In the genomic region with DNA sequence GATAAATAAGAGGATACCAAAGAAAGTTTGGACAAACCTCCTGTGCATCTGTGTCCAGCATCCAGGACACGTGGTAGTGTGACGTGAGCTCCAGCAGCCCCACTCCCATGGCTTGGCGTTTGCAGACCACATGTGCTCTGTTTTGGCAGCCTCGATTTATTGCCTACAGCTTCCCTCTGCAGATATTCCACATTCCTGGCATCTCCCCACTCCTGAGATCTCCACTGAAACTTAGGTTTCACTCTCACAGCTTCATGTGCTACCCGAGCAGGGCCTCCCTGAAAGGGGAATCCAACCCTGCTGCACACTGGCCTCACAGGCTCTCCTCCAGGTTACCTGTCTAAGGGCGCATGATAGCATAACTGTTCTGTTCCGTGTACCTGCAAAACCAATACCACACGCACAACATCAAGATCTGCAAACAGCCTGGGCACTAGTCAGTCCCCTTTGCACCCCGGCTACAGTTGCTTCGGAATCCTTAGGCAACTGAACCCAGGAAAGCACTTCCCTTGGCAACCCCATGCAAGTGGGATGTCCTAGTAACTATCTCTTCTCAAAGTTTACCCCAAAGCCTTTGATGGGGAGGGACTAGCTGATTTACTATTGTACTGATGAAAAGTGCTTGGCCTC, we compare ENCODE assay signal across 16 mouse cellular contexts. TPM values are rescaled to one million over a fixed set of nuclear protein-coding genes. Genes with fewer than 3 reads are reported as not detected.
DNase-seq lines count a peak whose midpoint lies in the region; ATAC-seq and TF ChIP-seq lines count a peak whose summit lies in the region.
"Had no signal": no experiment of that assay in that cellular context is flagged by ENCODE, and none has a peak within 500 bp of the region (broad histone marks: within the 10 kb centered on the region; RNA-seq: fewer than 3 reads in every experiment).

No protein-coding gene starts in this region.

- no peak for DNase-seq in kidney, postnatal 25 days
- DNase-seq in embryonic facial prominence, embryonic 14.5 days (ENCODE audit: low spot score), result peak; percentile 79
- DNase-seq in forelimb bud, embryonic 11.5 days (ENCODE audit: low read depth, low spot score), result peak; percentile 23
- no peak for DNase-seq in ovary, adult 18-20 months (ENCODE audit: low spot score)
- DNase-seq in midbrain, postnatal 0 days (ENCODE audit: low spot score), result no peak
- DNase-seq: cerebellum, adult 11-12 months; forebrain, postnatal 0 days; kidney, adult 18-20 months; lung, postnatal 14 days; right cerebral cortex, postnatal 14 days had no signal

- H3K4me3 ChIP-seq in kidney, embryonic 16.5 days (ENCODE audit: low read length), result no peak overlapping the region
- no peak overlapping the region for H3K4me3 ChIP-seq in embryonic facial prominence, embryonic 14.5 days (ENCODE audit: low read depth, low read length)
- no peak overlapping the region for H3K4me3 ChIP-seq in limb, embryonic 12.5 days (replicated peaks)
- no peak overlapping the region for H3K4me3 ChIP-seq in midbrain, postnatal 0 days (ENCODE audit: low read depth, low read length)
- H3K4me3 ChIP-seq: heart, embryonic 15.5 days; midbrain, embryonic 12.5 days had no signal

- no peak for TF ChIP-seq CTCF in midbrain, postnatal 0 days (IDR thresholded peaks at IDR 0.05)

- 0 out of 2 replicates have a peak, but pooled peaks have one; percentile 27 for ATAC-seq in kidney, embryonic 16.5 days (ENCODE audit: low FRiP score, low TSS enrichment)
- peak; percentile 81 for ATAC-seq in embryonic facial prominence, embryonic 14.5 days (ENCODE audit: low read depth)
- peak; percentile 78 for ATAC-seq in limb, embryonic 12.5 days (ENCODE audit: insufficient number of reproducible peaks, insufficient read depth, low FRiP score, low TSS enrichment, low read depth)
- ATAC-seq in midbrain, postnatal 0 days (ENCODE audit: low FRiP score), result no peak
- ATAC-seq: forebrain, postnatal 0 days had no signal

- 43% methylated on average over 10 of the region's 10 CpGs for WGBS in kidney, embryonic 16.5 days
- 55% methylated on average over 10 of the region's 10 CpGs for WGBS in embryonic facial prominence, embryonic 14.5 days
- WGBS in limb, embryonic 12.5 days, result 52% methylated on average over 10 of the region's 10 CpGs
- 92% methylated on average over 10 of the region's 10 CpGs for WGBS in midbrain, postnatal 0 days

- H3K4me2 ChIP-seq in kidney, embryonic 16.5 days (replicated peaks; ENCODE audit: low read depth, low read length), result no peak overlapping the region
- H3K4me2 ChIP-seq in embryonic facial prominence, embryonic 14.5 days (ENCODE audit: low read depth, low read length), result no peak overlapping the region
- no peak overlapping the region for H3K4me2 ChIP-seq in limb, embryonic 12.5 days
- no peak overlapping the region for H3K4me2 ChIP-seq in midbrain, postnatal 0 days (ENCODE audit: low read depth, low read length, poor library complexity, severe bottlenecking)
- H3K4me2 ChIP-seq: heart, embryonic 15.5 days; liver, embryonic 11.5 days; midbrain, embryonic 12.5 days had no signal

- H3K27ac ChIP-seq in kidney, embryonic 16.5 days (ENCODE audit: low read length), result no peak overlapping the region
- no peak overlapping the region; the same call in 1 of the 2 replicates for H3K27ac ChIP-seq in embryonic facial prominence, embryonic 14.5 days (replicated peaks; ENCODE audit: low read depth, low read length)
- 0 out of 2 replicates have a peak overlapping the region, but pooled peaks have one; percentile 45 for H3K27ac ChIP-seq in limb, embryonic 12.5 days
- H3K27ac ChIP-seq in midbrain, postnatal 0 days (ENCODE audit: low read depth, low read length), result no peak overlapping the region
- H3K27ac ChIP-seq: heart, embryonic 15.5 days; midbrain, embryonic 12.5 days had no signal

- H3K36me3 ChIP-seq in kidney, embryonic 16.5 days (ENCODE audit: insufficient read depth, low read length), result no peaks in the 10 kb centered on the region
- H3K36me3 ChIP-seq in embryonic facial prominence, embryonic 14.5 days (ENCODE audit: control insufficient read depth, insufficient read depth, low read length), result no peaks in the 10 kb centered on the region
- no peaks in the 10 kb centered on the region for H3K36me3 ChIP-seq in limb, embryonic 12.5 days
- no peaks in the 10 kb centered on the region for H3K36me3 ChIP-seq in midbrain, postnatal 0 days (ENCODE audit: insufficient read depth, low read length)
- H3K36me3 ChIP-seq: G1E; heart, embryonic 15.5 days; midbrain, embryonic 12.5 days had no signal

- H3K9me3 ChIP-seq in kidney, embryonic 16.5 days (ENCODE audit: low read length), result no peaks in the 10 kb centered on the region
- no peaks in the 10 kb centered on the region for H3K9me3 ChIP-seq in embryonic facial prominence, embryonic 14.5 days (ENCODE audit: control insufficient read depth, low read length)
- no peaks in the 10 kb centered on the region for H3K9me3 ChIP-seq in limb, embryonic 12.5 days
- H3K9me3 ChIP-seq in midbrain, postnatal 0 days (ENCODE audit: low read length), result no peaks in the 10 kb centered on the region
- H3K9me3 ChIP-seq: G1E; heart, embryonic 15.5 days; midbrain, embryonic 12.5 days had no signal

- peaks cover 4% of the 10 kb centered on the region; the same call in 1 of the 2 replicates for H3K4me1 ChIP-seq in kidney, embryonic 16.5 days (ENCODE audit: insufficient read depth, low read length)
- peaks cover 6% of the 10 kb centered on the region; the same call in 1 of the 2 replicates for H3K4me1 ChIP-seq in embryonic facial prominence, embryonic 14.5 days (ENCODE audit: control insufficient read depth, insufficient read depth, low read length)
- peaks cover 6% of the 10 kb centered on the region; the same call in 1 of the 2 replicates for H3K4me1 ChIP-seq in limb, embryonic 12.5 days (replicated peaks)
- no peaks in the 10 kb centered on the region for H3K4me1 ChIP-seq in midbrain, postnatal 0 days (ENCODE audit: insufficient read depth, low read length)
- H3K4me1 ChIP-seq: heart, embryonic 15.5 days; midbrain, embryonic 12.5 days had no signal

- H3K9ac ChIP-seq in kidney, embryonic 16.5 days (replicated peaks; ENCODE audit: low read length), result no peak overlapping the region
- H3K9ac ChIP-seq in embryonic facial prominence, embryonic 14.5 days (ENCODE audit: low read depth, low read length), result no peak overlapping the region
- H3K9ac ChIP-seq in limb, embryonic 12.5 days (replicated peaks), result no peak overlapping the region
- no peak overlapping the region for H3K9ac ChIP-seq in midbrain, postnatal 0 days (replicated peaks; ENCODE audit: low read length, poor library complexity, severe bottlenecking)
- H3K9ac ChIP-seq: forebrain, postnatal 0 days; heart, embryonic 15.5 days; midbrain, embryonic 12.5 days had no signal

- no peaks in the 10 kb centered on the region for H3K27me3 ChIP-seq in kidney, embryonic 16.5 days (ENCODE audit: insufficient read depth, low read length)
- H3K27me3 ChIP-seq in embryonic facial prominence, embryonic 14.5 days (replicated peaks; ENCODE audit: control insufficient read depth, insufficient read depth, low read length), result no peaks in the 10 kb centered on the region
- no peaks in the 10 kb centered on the region for H3K27me3 ChIP-seq in limb, embryonic 12.5 days
- H3K27me3 ChIP-seq in midbrain, postnatal 0 days (ENCODE audit: insufficient read depth, low read length), result no peaks in the 10 kb centered on the region
- H3K27me3 ChIP-seq: heart, embryonic 15.5 days; midbrain, embryonic 12.5 days had no signal

RNA-seq across cellular contexts. Expression of gene Ssr3, which starts 54.5 kb away (rescaled TPM):
- 307 and 308 TPM in 2 replicates for polyA plus RNA-seq in kidney, embryonic 16.5 days (2015; fragmentation: Nextera tagmentation; extraction: Ambion mirVana)
- polyA plus RNA-seq in embryonic facial prominence, embryonic 14.5 days (2014; fragmentation: Nextera tagmentation; extraction: Ambion mirVana), result 337 and 349 TPM in 2 replicates
- polyA plus RNA-seq in limb, embryonic 12.5 days (2016; fragmentation: Nextera tagmentation; extraction: Ambion mirVana), result 247 and 258 TPM in 2 replicates
- 140 and 187 TPM in 2 replicates for total RNA-seq in midbrain, postnatal 0 days (2014; rRNA removed)
- polyA plus RNA-seq in midbrain, postnatal 0 days (2015; fragmentation: Nextera tagmentation; extraction: Ambion mirVana), result 147 and 151 TPM in 2 replicates

Comparison
In these comparisons a context has a peak if more than half of its experiments do, and no peak if none do; other contexts are left out.
1. DNase-seq: peak in embryonic facial prominence, embryonic 14.5 days (single experiment) and forelimb bud, embryonic 11.5 days (single experiment); none in kidney, postnatal 25 days (0 of 2), ovary, adult 18-20 months (single experiment) and midbrain, postnatal 0 days (single experiment).